Mouse (Mus musculus) small intestine, adult 2 months (tissue): ENCODE results near the gene Tmem203. TPM values are rescaled to one million over a fixed set of nuclear protein-coding genes. Genes with fewer than 3 reads are reported as not detected.
A peak's percentile ranks its signal among the peaks of the same experiment; 100 is the strongest.

Experiments
- H3K27ac ChIP-seq: fragments of 200-500 bp; 2 replicates; pipeline ENCODE4 v1.5.1; 2012; ENCODE audit warnings: low read depth, low read length, control low read depth, inconsistent platforms; ENCODE audit not compliant: insufficient read depth
- H3K27me3 ChIP-seq: fragments of 200-500 bp; 2 replicates; pipeline ENCODE4 v1.6.1; 2012; ENCODE audit warnings: mild to moderate bottlenecking, moderate library complexity, low read length, inconsistent platforms; ENCODE audit not compliant: control insufficient read depth, insufficient read depth
- H3K36me3 ChIP-seq: fragments of 200-500 bp; 2 replicates; pipeline ENCODE4 v1.6.1; 2012; ENCODE audit warnings: mild to moderate bottlenecking, low read length, control low read depth, inconsistent platforms; ENCODE audit not compliant: control insufficient read depth, insufficient read depth
- H3K4me1 ChIP-seq: fragments of 200-500 bp; 2 replicates; pipeline ENCODE4 v1.6.1; 2012; ENCODE audit warnings: low read length, inconsistent platforms, mixed read lengths; ENCODE audit not compliant: control insufficient read depth, insufficient read depth, insufficient read length
- H3K4me3 ChIP-seq: fragments of 200-500 bp; 2 replicates; pipeline ENCODE4 v1.5.1; 2012; ENCODE audit warnings: low read depth, mild to moderate bottlenecking, control low read depth, inconsistent platforms, low read length, moderate library complexity
- CTCF ChIP-seq: fragments of 200-500 bp; IDR thresholded peaks from 2 replicates; pipeline ENCODE4 v1.5.1; 2012; ENCODE audit warnings: low read depth, mild to moderate bottlenecking, control low read depth, inconsistent platforms, low read length, moderate library complexity, mixed read lengths; ENCODE audit not compliant: insufficient replicate concordance, insufficient read length; ENCODE audit errors: extremely low read depth
- POLR2A ChIP-seq: fragments of 200-500 bp; IDR thresholded peaks from 2 replicates; pipeline ENCODE4 v1.6.1; 2012; ENCODE audit warnings: low read depth, mild to moderate bottlenecking, control low read depth, inconsistent platforms, low read length, moderate library complexity
- WGBS: fragments of 180-500 bp; shearing (Covaris S2); methylation state at CpG from one replicate; pipeline ENCODE4 v1.1.7; 2018; 5-methylcytosine and 5-hydroxymethylcytosine counted together
- polyA plus RNA-seq: library from polyadenylated mRNA; depleted of rRNA; stranded (reverse); fragments of >200 nt; gene quantifications from 2 replicates; pipeline ENCODE4 v1.2.3, GENCODE M21; 2012

The Tmem203 gene
- polyA plus RNA-seq, 1 experiment: 51.5 TPM

DNA sequence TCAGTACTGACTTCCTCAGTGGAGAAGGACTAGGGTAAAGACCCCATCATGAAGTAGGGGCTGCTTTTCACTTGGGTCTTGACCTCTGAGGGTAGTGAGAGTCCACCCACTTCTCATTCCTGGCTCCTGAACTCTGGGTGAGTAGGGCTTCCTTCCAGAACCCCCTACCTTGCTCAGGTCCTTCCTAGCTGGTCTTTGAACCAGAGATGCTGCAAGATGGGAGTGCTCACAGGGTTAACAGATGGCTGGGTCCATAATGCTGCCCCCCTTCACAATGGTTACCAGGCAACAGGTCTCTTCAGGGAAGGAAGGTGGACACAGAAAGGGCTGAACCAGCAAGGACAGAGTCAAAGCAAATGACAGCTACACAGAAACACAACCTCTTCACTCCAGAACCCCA lies 36.8 kb upstream of the Tmem203 start, which contains the start of gene Fam166a:
TSS of gene Fam166a (plus strand) at position 301 of the 400 bp plus-strand sequence.
- H3K4me1 ChIP-seq: peaks cover 2% of the 10 kb centered on the region; the same call in 1 of the 2 replicates

DNA sequence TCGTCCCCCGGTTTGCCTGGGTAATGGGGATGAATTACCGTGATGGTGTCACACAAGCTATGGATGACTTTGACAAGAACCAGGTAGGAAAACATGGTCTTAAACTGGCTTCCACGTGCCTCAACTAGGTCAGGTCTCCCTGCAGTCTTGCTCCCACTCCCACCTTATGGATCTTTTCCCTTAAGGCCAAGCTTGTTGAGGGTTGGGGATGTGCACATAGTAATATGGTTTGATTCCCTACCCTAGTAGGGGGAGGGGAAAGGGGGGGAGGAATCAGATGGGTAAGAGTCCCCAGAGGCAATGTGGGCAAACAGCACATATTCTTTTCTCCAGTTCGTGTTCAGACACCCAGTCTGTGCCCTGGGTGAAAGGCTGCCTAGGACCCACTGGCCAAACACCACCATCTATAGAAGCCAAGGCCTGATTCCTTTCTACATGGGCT lies 33.9 kb upstream of the Tmem203 start:
- no peak overlapping the region for H3K27ac ChIP-seq
- peaks cover 2% of the 10 kb centered on the region; the same call in 1 of the 2 replicates for H3K4me1 ChIP-seq
- peaks cover 14% of the 10 kb centered on the region for H3K36me3 ChIP-seq
- WGBS: 72% methylated on average over 5 of the region's 5 CpGs
- TF ChIP-seq POLR2A (no peak), CTCF (no peak)
- H3K4me3 ChIP-seq: no peak overlapping the region
- no peaks in the 10 kb centered on the region for H3K27me3 ChIP-seq

More for the DNA sequence above, 36.8 kb upstream of the Tmem203 start, which contains the start of gene Fam166a:
- TF ChIP-seq CTCF (no peak), POLR2A (no peak)
- H3K27me3 ChIP-seq: no peaks in the 10 kb centered on the region
- H3K27ac ChIP-seq: no peak within 1 kb of the TSS
- H3K4me3 ChIP-seq: no peak within 1 kb of the TSS
- peaks cover 13% of the 10 kb centered on the region for H3K36me3 ChIP-seq

- H3K36me3 ChIP-seq: peaks cover 14% of the 10 kb centered on the region
- under 1% methylated on average over 53 of the region's 53 CpGs for WGBS
- TF ChIP-seq POLR2A (no peak), CTCF (no peak)
- H3K27ac ChIP-seq: peak overlapping the region; percentile 99
- H3K4me1 ChIP-seq: peaks cover 4% of the 10 kb centered on the region
- no peaks in the 10 kb centered on the region for H3K27me3 ChIP-seq
- H3K4me3 ChIP-seq: peak overlapping the region; percentile 81
Observed at GRCm38 (mm10) chr2:25223681-25224491, 31.4 kb upstream of the Tmem203 start.

DNA sequence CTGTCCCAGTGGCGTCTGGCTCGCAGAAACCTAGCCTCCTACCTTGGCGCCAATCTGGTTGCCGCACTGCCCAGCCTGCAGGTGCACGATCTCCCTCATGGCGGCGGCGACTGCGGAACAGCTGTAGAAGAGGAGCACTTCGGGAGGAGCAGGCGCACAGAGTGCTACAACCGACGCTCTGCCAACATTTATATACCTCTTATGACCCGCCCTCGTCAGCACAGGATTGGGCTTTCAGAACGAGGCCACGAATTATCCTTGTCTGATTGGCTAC lies 30.8 kb upstream of the Tmem203 start, which contains the start of gene Tubb4b:
TSS of gene Tubb4b (minus strand) at position 211 of the 274 bp plus-strand sequence.
- Histone ChIP-seq H3K4me1 (peaks cover 8% of the 10 kb centered on the region), H3K27ac (peak within 1 kb of the TSS; percentile 99), H3K27me3 (no peaks in the 10 kb centered on the region), H3K36me3 (peaks cover 14% of the 10 kb centered on the region), H3K4me3 (peak within 1 kb of the TSS; percentile 83)
- under 1% methylated on average over 17 of the region's 17 CpGs for WGBS
- TF ChIP-seq POLR2A: peak; percentile 99
- TF ChIP-seq CTCF: no peak

- no peaks in the 10 kb centered on the region for H3K27me3 ChIP-seq
- H3K4me3 ChIP-seq: peak overlapping the region; percentile 83
- H3K27ac ChIP-seq: peak overlapping the region; percentile 96
- TF ChIP-seq POLR2A: peak; percentile 53
- no peak for TF ChIP-seq CTCF
- H3K36me3 ChIP-seq: peaks cover 14% of the 10 kb centered on the region
- peaks cover 8% of the 10 kb centered on the region for H3K4me1 ChIP-seq
- WGBS: under 1% methylated on average over 40 of the region's 41 CpGs
Observed at GRCm38 (mm10) chr2:25224766-25225752, 30.2 kb upstream of the Tmem203 start.

DNA sequence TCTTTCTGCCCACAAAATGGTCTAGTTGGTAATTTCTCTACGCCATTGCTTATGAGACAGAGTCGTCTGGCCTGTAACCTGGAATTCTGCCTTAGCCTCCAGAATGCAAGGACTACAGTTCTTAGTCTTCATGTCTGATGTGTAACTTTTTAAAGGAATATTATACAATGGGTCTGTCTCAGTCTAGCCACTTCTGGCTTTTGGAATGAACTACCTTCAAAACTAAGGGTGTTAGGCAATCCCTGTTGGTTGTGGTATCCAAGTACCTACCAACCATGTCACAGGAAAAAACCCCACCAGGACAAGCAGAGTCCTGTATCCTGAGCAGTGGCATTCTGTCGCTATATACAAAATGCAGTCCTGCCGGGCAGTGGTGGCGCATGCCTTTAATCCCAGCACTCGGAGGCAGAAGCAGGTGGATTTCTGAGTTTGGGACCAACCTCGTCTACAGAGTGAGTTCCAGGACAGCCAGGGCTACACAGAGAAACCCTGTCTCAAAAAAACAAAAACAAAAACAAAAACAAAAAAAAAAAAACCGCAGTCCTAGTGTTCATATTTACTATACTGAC lies 29.3 kb upstream of the Tmem203 start:
- WGBS: 70% methylated on average over 8 of the region's 8 CpGs
- Histone ChIP-seq H3K4me3 (no peak overlapping the region), H3K27ac (peak overlapping the region; percentile 90), H3K36me3 (peaks cover 14% of the 10 kb centered on the region), H3K27me3 (no peaks in the 10 kb centered on the region), H3K4me1 (peaks cover 8% of the 10 kb centered on the region)
- TF ChIP-seq CTCF (no peak), POLR2A (no peak)
